In the genomic region with DNA sequence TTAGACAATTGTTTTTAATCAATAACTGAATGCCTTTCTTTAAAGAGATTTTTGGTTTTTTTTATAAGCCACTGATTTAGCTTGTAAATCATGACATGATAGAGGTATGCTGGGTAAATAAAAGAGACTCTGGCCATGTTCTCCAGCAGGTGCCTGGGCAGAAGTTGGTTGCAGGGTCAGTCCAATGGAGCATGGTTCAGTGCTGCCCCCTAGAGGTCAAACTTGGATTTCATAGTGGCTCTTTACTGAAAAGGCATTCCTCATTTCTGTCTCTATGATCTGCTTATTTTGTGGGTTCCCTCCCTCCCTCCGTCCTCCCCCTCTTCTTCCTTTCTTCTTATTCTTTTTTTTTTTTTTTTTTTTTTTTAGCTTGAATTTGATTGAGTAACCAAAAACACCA, we compare ENCODE assay signal across 8 mouse cellular contexts. TPM values are rescaled to one million over a fixed set of nuclear protein-coding genes. Genes with fewer than 3 reads are reported as not detected.
DNase-seq lines count a peak whose midpoint lies in the region; ATAC-seq and TF ChIP-seq lines count a peak whose summit lies in the region.

No protein-coding gene starts in this region.

- no peaks in the 10 kb centered on the region for H3K27me3 ChIP-seq in midbrain, embryonic 11.5 days (ENCODE audit: control insufficient read depth, insufficient read depth, low read length)
- H3K27me3 ChIP-seq in midbrain, embryonic 15.5 days (replicated peaks), result no peaks in the 10 kb centered on the region
- H3K27me3 ChIP-seq in intestine, postnatal 0 days (replicated peaks; ENCODE audit: control insufficient read depth, insufficient read depth, low read length), result no peaks in the 10 kb centered on the region
- no peaks in the 10 kb centered on the region for H3K27me3 ChIP-seq in limb, embryonic 11.5 days (ENCODE audit: control insufficient read depth, insufficient read depth, low read length)

- DNase-seq in midbrain, embryonic 11.5 days (ENCODE audit: low spot score, missing footprints), result peak; percentile 97
- peak; percentile 73 for DNase-seq in brain, embryonic 14.5 days (ENCODE audit: low read depth)
- peak; percentile 76 for DNase-seq in forelimb bud, embryonic 11.5 days (ENCODE audit: low read depth, low spot score)
- DNase-seq in limb, embryonic 11.5 days (ENCODE audit: low spot score), result peak; percentile 86
- peak; percentile 25 for DNase-seq in ovary, adult 18-20 months (ENCODE audit: low spot score)
- DNase-seq in thymus, adult 18-20 months, result peak; percentile 18 to 53

- peak; percentile 89 for TF ChIP-seq CTCF in brain, embryonic 14.5 days (IDR thresholded peaks at IDR 0.05; ENCODE audit: borderline replicate concordance, extremely low read depth, insufficient read depth, insufficient read length)
- peak; percentile 93 for TF ChIP-seq CTCF in intestine, postnatal 0 days (IDR thresholded peaks at IDR 0.05; ENCODE audit: low read depth)

- 0 out of 2 replicates have a peak, but pooled peaks cover 2% of the 10 kb centered on the region for H3K36me3 ChIP-seq in midbrain, embryonic 11.5 days (ENCODE audit: control insufficient read depth, insufficient read depth, low read length)
- peaks cover 13% of the 10 kb centered on the region; the same call in 1 of the 2 replicates for H3K36me3 ChIP-seq in midbrain, embryonic 15.5 days (replicated peaks)
- peaks cover 36% of the 10 kb centered on the region for H3K36me3 ChIP-seq in intestine, postnatal 0 days (ENCODE audit: control insufficient read depth, insufficient read depth)
- peaks cover 11% of the 10 kb centered on the region for H3K36me3 ChIP-seq in limb, embryonic 11.5 days (ENCODE audit: control insufficient read depth, insufficient read depth, low read length)

- no peak for TF ChIP-seq POLR2A in brain, embryonic 14.5 days (IDR thresholded peaks at IDR 0.05; ENCODE audit: borderline replicate concordance, extremely low read depth, insufficient read depth, insufficient read length, poor library complexity, severe bottlenecking)

- no peak for ATAC-seq in midbrain, embryonic 11.5 days (ENCODE audit: low FRiP score)
- ATAC-seq in midbrain, embryonic 15.5 days (replicated peaks), result no peak
- ATAC-seq in intestine, postnatal 0 days, result no peak
- no peak for ATAC-seq in limb, embryonic 11.5 days (ENCODE audit: insufficient number of reproducible peaks, low FRiP score, low TSS enrichment, low read depth)

- no peak overlapping the region for H3K9ac ChIP-seq in midbrain, embryonic 11.5 days (ENCODE audit: low read length)
- no peak overlapping the region for H3K9ac ChIP-seq in midbrain, embryonic 15.5 days
- H3K9ac ChIP-seq in intestine, postnatal 0 days (ENCODE audit: low read depth, low read length), result no peak overlapping the region
- no peak overlapping the region for H3K9ac ChIP-seq in limb, embryonic 11.5 days (ENCODE audit: low read length)

- 7% methylated on average over 1 of the region's 1 CpGs for WGBS in midbrain, embryonic 11.5 days
- WGBS in midbrain, embryonic 15.5 days, result 7% methylated on average over 1 of the region's 1 CpGs
- WGBS in intestine, postnatal 0 days, result 36% methylated on average over 1 of the region's 1 CpGs
- 0% methylated on average over 1 of the region's 1 CpGs for WGBS in limb, embryonic 11.5 days

- no peaks in the 10 kb centered on the region for H3K4me1 ChIP-seq in midbrain, embryonic 11.5 days (ENCODE audit: control insufficient read depth, insufficient read depth, low read length)
- H3K4me1 ChIP-seq in midbrain, embryonic 15.5 days, result 0 out of 2 replicates have a peak, but pooled peaks cover 2% of the 10 kb centered on the region
- H3K4me1 ChIP-seq in intestine, postnatal 0 days (replicated peaks; ENCODE audit: control insufficient read depth, insufficient read depth, low read length), result no peaks in the 10 kb centered on the region
- no peaks in the 10 kb centered on the region for H3K4me1 ChIP-seq in limb, embryonic 11.5 days (ENCODE audit: control insufficient read depth, insufficient read depth, low read length)

- H3K27ac ChIP-seq in midbrain, embryonic 11.5 days (ENCODE audit: low read depth, low read length), result no peak overlapping the region
- no peak overlapping the region for H3K27ac ChIP-seq in midbrain, embryonic 15.5 days
- H3K27ac ChIP-seq in intestine, postnatal 0 days (ENCODE audit: low read depth, low read length), result no peak overlapping the region
- H3K27ac ChIP-seq in limb, embryonic 11.5 days (replicated peaks; ENCODE audit: low read depth, low read length), result no peak overlapping the region

- H3K9me3 ChIP-seq in midbrain, embryonic 11.5 days (ENCODE audit: control insufficient read depth, low read length), result no peaks in the 10 kb centered on the region
- H3K9me3 ChIP-seq in midbrain, embryonic 15.5 days, result no peaks in the 10 kb centered on the region
- H3K9me3 ChIP-seq in intestine, postnatal 0 days (ENCODE audit: control insufficient read depth), result no peaks in the 10 kb centered on the region
- H3K9me3 ChIP-seq in limb, embryonic 11.5 days (ENCODE audit: control insufficient read depth, low read length), result no peaks in the 10 kb centered on the region

- H3K4me2 ChIP-seq in midbrain, embryonic 11.5 days, result no peak overlapping the region
- no peak overlapping the region for H3K4me2 ChIP-seq in midbrain, embryonic 15.5 days
- no peak overlapping the region for H3K4me2 ChIP-seq in intestine, postnatal 0 days (replicated peaks; ENCODE audit: low read depth)
- H3K4me2 ChIP-seq in limb, embryonic 11.5 days (ENCODE audit: low read depth, severe bottlenecking), result no peak overlapping the region

- no peak overlapping the region for H3K4me3 ChIP-seq in midbrain, embryonic 11.5 days (ENCODE audit: low read depth, low read length)
- no peak overlapping the region for H3K4me3 ChIP-seq in midbrain, embryonic 15.5 days
- H3K4me3 ChIP-seq in intestine, postnatal 0 days (ENCODE audit: low read depth, low read length), result no peak overlapping the region
- no peak overlapping the region for H3K4me3 ChIP-seq in limb, embryonic 11.5 days (ENCODE audit: low read depth, low read length)

RNA-seq across cellular contexts. Expression of a gene that starts 27.6 kb away (rescaled TPM):
- 0.39 and 1.1 TPM in 2 replicates for polyA plus RNA-seq in midbrain, embryonic 11.5 days (2014; fragmentation: Nextera tagmentation; extraction: Ambion mirVana)
- 1.1 and 1.7 TPM in 2 replicates for polyA plus RNA-seq in midbrain, embryonic 15.5 days (2015; fragmentation: Nextera tagmentation; extraction: Ambion mirVana)
- 0.38 and 0.56 TPM in 2 replicates for polyA plus RNA-seq in brain, embryonic 14.5 days (2012; rRNA removed)
- 0.26 and 0.41 TPM in 2 replicates for polyA plus RNA-seq in intestine, postnatal 0 days (2015; fragmentation: Nextera tagmentation; extraction: Ambion mirVana)
- polyA plus RNA-seq in limb, embryonic 11.5 days (2014; fragmentation: Nextera tagmentation; extraction: Ambion mirVana), result 1.5 and 1.8 TPM in 2 replicates

RNA-seq across cellular contexts. Expression of a gene that starts 38.5 kb away (rescaled TPM):
- 10.2 and 10.4 TPM in 2 replicates for polyA plus RNA-seq in midbrain, embryonic 11.5 days (2014; fragmentation: Nextera tagmentation; extraction: Ambion mirVana)
- polyA plus RNA-seq in midbrain, embryonic 15.5 days (2015; fragmentation: Nextera tagmentation; extraction: Ambion mirVana), result 28.4 and 28.9 TPM in 2 replicates
- 24.6 and 35.9 TPM in 2 replicates for polyA plus RNA-seq in brain, embryonic 14.5 days (2012; rRNA removed)
- polyA plus RNA-seq in intestine, postnatal 0 days (2015; fragmentation: Nextera tagmentation; extraction: Ambion mirVana), result 7.9 and 9.7 TPM in 2 replicates
- polyA plus RNA-seq in limb, embryonic 11.5 days (2014; fragmentation: Nextera tagmentation; extraction: Ambion mirVana), result 11.7 and 13.7 TPM in 2 replicates

Comparison
In these comparisons a context has a peak if more than half of its experiments do, and no peak if none do; other contexts are left out.
1. DNase-seq: peak in every context shown above with its lines; median percentile 97 in midbrain, embryonic 11.5 days; 86 in limb, embryonic 11.5 days; 76 in forelimb bud, embryonic 11.5 days; 73 in brain, embryonic 14.5 days; 36 in thymus, adult 18-20 months; 25 in ovary, adult 18-20 months.